Mouse (Mus musculus) gastrocnemius, postnatal 4 days (tissue): ENCODE results near the gene Pik3cd. TPM values are rescaled to one million over a fixed set of nuclear protein-coding genes. Genes with fewer than 3 reads are reported as not detected.

Experiments used
- DNase-seq, 2 experiments: peaks; one replicate each; pipeline ENCODE4 v3.0.0; 2021 to 2022; ENCODE audit warnings: low spot score in 2 of 2, mixed read lengths in 2 of 2
- total RNA-seq, 2 experiments: library from RNA; stranded (reverse); gene quantifications; 2 replicates each; pipeline ENCODE4 v1.2.3; 2021

Gene Pik3cd
- total RNA-seq, 2 experiments from 2014 or later, result 8.7 to 11.7 TPM

GRCm38 (mm10) chr4:149691368-149691767 lies 11.0 kb downstream of the Pik3cd start:
- no peak for DNase-seq

GRCm38 (mm10) chr4:149690828-149691280 lies 11.5 kb downstream of the Pik3cd start:
- no peak for DNase-seq

- no peak for DNase-seq
Observed at GRCm38 (mm10) chr4:149689822-149690700, 12.3 kb downstream of the Pik3cd start.

GRCm38 (mm10) chr4:149688861-149689260 lies 13.5 kb downstream of the Pik3cd start:
- no peak for DNase-seq

- no peak for DNase-seq
Observed at GRCm38 (mm10) chr4:149684841-149685623, 17.3 kb downstream of the Pik3cd start.

GRCm38 (mm10) chr4:149683875-149684274 lies 18.5 kb downstream of the Pik3cd start:
- no peak for DNase-seq

- DNase-seq, result no peak
Observed at GRCm38 (mm10) chr4:149679056-149679770, 23.2 kb downstream of the Pik3cd start.

- DNase-seq, result no peak
Observed at GRCm38 (mm10) chr4:149678006-149678405, 24.4 kb downstream of the Pik3cd start.

- DNase-seq, result peak; percentile 78 to 83
Observed at GRCm38 (mm10) chr4:149675378-149676261, 26.8 kb downstream of the Pik3cd start.

GRCm38 (mm10) chr4:149674814-149675377 lies 27.5 kb downstream of the Pik3cd start:
- DNase-seq, result no peak

GRCm38 (mm10) chr4:149672747-149673146 lies 29.6 kb downstream of the Pik3cd start:
- no peak for DNase-seq

GRCm38 (mm10) chr4:149671175-149671574 lies 31.2 kb downstream of the Pik3cd start:
- no peak for DNase-seq

GRCm38 (mm10) chr4:149665692-149666090 lies 36.7 kb downstream of the Pik3cd start:
- no peak for DNase-seq

GRCm38 (mm10) chr4:149665016-149665691 lies 37.2 kb downstream of the Pik3cd start:
- DNase-seq, result no peak

- no peak for DNase-seq
Observed at GRCm38 (mm10) chr4:149663849-149664503, 38.4 kb downstream of the Pik3cd start.

GRCm38 (mm10) chr4:149661967-149662589 lies 40.3 kb downstream of the Pik3cd start:
- no peak for DNase-seq

- no peak for DNase-seq
Observed at GRCm38 (mm10) chr4:149660598-149660997, 41.8 kb downstream of the Pik3cd start.

- DNase-seq, result no peak
Observed at GRCm38 (mm10) chr4:149659495-149660116, 42.8 kb downstream of the Pik3cd start.
